Mouse (Mus musculus) thymus, postnatal 14 days (tissue): ENCODE data around the gene Zfp59.
"Not testable (repeated sequence)": the region's sequence is repeated elsewhere in the genome, so short reads cannot be mapped to it uniquely, and the experiment has no call there.

ENCODE experiments used
- DNase-seq: peaks from one replicate; pipeline ENCODE4 v3.0.0; 2021

The Zfp59 gene

DNA sequence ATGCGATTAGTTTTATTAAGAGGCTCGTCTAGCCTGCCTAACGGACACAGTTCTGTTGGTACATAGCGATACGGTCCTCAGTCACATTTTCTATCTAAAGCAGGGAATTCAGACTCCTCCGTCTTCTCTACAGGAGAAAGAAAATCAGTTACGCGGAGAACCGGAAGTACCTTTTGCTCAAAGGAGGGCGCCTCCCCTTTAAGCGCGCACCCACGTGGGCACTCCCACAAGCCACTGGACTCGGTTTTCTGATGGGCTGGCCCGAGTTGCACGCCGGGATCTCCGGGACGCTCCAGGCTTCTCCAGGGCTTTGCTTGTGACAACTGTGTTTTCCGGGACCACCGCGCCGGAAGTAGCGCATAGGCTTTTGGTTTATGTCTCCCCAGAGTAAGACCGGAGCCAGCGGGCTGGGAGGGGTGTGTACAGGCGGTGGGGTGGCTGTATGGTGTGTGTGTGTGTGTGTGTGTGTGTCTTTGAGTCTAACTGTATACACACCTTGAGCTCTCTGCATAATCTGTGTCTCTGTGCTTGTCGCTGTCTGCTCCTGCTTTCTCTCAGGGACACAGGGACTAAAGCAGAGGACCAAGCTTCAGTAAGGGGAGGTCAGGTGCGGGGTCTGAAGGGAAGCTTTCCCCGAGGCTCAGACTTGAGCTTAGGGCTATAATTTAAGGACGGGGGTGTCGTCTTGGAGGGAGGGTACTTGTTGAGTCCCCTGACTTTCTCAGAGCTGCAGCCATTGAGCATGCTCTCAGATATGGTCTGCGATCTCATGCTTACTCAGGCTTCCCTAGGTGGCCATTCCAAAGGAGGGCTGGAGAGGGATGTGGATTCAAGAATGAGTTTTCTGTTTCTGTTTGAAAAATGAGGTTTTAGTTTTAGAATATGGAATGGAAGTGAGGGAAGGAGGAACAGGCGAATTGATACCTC, at the start of gene Zfp59:
Gene Zfp59, plus strand, starts transcription at position 285 of the 927 bp plus-strand sequence.
- peak; percentile 84 for DNase-seq

- DNase-seq = no peak
These were observed 49.1 kb upstream of the Zfp59 start for GRCm38 (mm10) chr7:27789306-27789705.

DNA sequence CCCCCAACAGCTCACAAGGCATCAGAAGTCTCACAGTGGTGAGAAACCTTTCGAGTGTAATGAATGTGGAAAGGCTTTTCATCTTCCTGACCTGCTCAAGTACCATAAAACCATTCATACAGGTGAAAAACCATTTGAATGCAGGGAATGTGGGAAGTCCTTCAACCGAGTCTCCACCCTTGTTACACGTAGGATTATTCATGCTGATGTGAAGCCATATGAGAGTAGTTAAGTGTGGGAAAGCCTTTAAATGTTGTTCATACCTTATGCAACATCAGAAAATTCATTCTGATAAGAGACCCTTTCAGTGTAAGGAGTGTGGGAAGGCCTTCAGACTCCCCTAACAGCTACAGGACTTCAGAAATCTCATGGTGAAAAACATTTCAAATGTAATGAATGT, 44.5 kb upstream of the Zfp59 start:
- not testable (repeated sequence) for DNase-seq

DNA sequence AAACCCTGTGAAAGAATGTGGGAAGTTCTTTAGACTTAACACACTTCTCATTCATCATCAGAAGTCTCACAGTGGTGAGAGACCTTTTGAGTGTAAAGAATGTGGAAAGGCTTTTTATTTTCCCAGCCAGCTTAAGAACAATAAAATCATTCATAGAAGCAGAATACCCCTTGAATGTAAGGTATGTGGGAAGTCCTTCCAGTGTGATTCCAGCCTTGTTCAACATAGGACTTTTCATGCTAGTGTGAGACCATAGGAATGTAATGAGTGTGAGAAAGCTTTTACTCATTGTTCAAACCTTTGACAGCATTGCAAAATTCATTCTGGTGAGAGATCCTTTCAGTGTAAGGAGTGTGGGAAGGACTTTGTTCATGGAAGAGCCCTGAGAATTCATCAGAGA, 43.8 kb upstream of the Zfp59 start:
- DNase-seq = no peak

- DNase-seq = no peak
These were observed 40.2 kb upstream of the Zfp59 start for GRCm38 (mm10) chr7:27797906-27798811.

DNA sequence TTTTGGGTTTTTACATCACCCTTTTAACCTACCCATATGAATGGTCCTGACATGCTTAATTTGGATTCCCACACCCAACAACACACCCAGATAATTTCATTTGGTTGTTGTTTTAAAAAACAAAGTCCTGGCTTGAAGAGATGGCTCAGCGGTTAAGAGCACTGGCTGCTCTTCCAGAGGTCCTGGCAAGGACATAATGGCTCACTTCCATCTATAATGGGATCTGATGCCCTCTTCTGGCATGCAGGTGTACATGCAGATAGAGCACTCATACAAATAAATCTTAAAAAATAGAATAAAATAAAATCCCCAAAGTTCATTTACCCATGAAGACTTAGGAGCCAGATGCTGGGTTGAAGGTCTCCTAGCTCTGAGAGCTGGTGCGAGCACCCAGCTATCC, 37.3 kb upstream of the Zfp59 start:
- DNase-seq = no peak

GRCm38 (mm10) chr7:27802986-27803385, 35.4 kb upstream of the Zfp59 start:
- DNase-seq = no peak

- peak; percentile 80 for DNase-seq
These were observed 33.9 kb upstream of the Zfp59 start for GRCm38 (mm10) chr7:27804297-27805030.

DNA sequence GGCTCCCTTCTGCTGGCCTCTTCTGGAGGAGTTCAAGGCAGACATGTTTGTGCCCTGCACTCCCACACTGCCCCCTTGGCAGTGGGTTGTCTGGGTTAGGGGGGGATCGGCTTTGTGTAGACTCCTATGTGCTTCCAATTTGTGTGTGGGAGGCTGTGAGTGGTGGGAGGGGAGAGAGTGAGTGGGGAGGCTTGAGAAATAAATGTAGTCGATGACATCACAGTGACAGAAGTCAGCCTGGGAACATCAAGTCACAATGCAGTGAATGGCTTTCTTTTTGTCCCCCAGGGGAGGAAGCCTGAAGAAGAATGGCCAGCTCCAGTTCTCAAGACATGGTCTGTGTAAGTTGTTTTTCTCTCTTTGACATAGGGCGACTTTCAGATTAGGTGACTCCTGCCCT, 31.5 kb upstream of the Zfp59 start, which contains the start of gene Zfp626:
Gene Zfp626, plus strand, starts transcription at position 301 of the 400 bp plus-strand sequence.
- DNase-seq = not testable (repeated sequence)

GRCm38 (mm10) chr7:27807305-27807704, 31.1 kb upstream of the Zfp59 start:
- DNase-seq = not testable (repeated sequence)

GRCm38 (mm10) chr7:27818526-27819110, 19.8 kb upstream of the Zfp59 start:
- no peak for DNase-seq

DNA sequence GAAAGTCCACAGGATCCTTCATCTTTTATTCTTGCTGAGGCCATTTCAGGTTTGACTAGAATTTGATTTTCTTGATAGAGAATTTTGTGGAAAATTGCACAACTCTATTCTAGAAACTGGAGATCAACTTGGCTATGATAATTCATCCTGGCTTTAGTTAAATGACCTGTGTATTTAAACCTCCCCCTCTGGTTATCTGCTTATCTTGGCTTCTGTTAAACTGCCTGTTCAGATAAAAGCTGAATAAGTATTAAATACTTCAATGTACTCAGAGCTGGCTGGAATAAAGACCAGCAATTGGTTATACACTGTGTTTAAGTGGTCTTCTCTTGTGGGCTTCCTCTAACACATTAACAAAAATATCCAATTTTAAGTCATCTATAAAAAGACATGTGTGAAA, 15.8 kb upstream of the Zfp59 start:
- no peak for DNase-seq

GRCm38 (mm10) chr7:27834131-27834530, 4.3 kb upstream of the Zfp59 start:
- no peak for DNase-seq

GRCm38 (mm10) chr7:27837896-27838295, 511 bp upstream of the Zfp59 start:
- DNase-seq = no peak

DNA sequence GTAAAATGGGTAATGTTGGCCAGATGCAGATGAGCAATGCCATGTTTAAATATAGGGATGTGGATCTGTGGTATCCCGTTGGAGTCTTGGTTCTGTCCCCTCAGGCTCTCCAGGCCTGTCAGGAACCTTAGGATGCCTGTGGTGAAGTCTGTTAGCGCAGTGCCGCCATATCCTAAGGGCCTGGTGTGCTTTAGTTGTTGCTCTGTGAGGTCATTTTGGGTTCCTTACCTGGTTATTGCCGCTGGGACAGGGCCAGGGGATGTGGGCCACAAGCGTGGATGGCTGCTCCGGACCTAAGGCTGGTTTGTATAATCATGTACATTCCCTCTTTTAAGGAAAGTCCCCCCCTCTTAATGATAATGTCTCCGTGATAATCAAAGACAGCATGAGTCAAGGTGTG, 1.2 kb downstream of the Zfp59 start:
- DNase-seq = no peak

DNA sequence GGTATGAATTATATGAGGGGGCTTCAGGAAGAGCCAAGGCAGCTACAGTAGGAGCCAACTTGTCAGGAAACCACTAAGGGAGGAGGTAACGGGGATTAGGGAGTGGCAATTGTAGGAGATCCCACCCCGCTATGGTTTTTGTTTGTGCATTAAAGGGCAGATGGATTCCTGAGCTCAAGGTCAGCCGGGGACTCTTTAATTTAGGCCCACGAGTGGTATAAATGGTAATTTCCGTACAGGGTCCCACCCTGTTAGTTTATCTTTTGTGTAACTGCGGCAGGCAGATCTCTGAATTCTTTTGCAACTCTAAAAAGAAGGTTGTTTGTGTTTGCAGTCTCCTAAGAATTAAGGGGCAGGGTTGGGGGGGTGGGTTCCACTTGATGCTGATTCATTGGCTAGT, 1.7 kb downstream of the Zfp59 start:
- no peak for DNase-seq

- DNase-seq = no peak
These were observed 18.8 kb downstream of the Zfp59 start, which contains the start of gene Zfp607a for GRCm38 (mm10) chr7:27857227-27857626. TSS of gene Zfp607a (plus strand) at chr7:27857527.

DNA sequence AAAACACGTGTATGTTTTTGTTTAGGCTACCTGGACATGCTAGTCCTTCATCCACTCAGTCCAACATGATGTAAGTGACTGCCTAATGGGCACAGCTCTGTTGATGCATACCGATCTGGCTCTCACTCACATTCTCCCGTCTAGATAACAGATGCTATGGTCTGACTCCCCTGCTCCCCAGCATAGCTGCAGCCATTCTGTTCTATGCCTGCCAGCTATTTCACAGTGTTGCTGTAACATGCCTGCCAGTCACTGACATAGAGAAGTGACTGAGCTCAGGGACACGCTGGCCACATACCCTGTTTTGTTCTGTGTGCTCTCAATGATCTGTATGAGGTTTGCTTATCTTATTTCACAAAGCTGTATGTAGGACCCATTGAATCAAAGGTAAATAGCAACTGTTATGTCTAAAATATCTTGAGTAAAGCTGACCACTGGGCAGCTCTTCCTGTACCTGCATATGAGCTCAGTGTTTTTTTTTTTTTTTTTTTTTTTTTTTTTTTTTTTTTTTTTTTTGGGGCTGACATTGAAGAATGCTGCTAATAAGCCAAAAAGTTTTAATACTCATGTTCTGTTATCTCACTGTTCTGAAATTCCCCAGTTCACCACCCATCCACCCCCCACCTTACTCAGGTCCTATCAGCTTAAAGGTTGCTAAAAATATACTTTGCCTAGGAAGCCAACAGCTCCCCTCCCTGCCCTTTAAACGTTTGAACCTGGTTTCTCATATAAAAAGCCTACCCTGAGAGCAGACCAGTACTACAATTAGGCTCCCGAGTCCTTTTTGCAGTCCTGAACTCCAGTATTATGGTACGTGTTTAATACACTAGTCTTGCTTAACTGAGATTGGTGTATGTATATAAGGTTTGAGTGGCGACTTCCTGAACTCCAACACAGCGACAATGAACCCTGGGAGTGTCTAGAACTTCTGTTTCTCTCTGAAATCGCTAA, 21.2 kb downstream of the Zfp59 start:
- DNase-seq = no peak

DNA sequence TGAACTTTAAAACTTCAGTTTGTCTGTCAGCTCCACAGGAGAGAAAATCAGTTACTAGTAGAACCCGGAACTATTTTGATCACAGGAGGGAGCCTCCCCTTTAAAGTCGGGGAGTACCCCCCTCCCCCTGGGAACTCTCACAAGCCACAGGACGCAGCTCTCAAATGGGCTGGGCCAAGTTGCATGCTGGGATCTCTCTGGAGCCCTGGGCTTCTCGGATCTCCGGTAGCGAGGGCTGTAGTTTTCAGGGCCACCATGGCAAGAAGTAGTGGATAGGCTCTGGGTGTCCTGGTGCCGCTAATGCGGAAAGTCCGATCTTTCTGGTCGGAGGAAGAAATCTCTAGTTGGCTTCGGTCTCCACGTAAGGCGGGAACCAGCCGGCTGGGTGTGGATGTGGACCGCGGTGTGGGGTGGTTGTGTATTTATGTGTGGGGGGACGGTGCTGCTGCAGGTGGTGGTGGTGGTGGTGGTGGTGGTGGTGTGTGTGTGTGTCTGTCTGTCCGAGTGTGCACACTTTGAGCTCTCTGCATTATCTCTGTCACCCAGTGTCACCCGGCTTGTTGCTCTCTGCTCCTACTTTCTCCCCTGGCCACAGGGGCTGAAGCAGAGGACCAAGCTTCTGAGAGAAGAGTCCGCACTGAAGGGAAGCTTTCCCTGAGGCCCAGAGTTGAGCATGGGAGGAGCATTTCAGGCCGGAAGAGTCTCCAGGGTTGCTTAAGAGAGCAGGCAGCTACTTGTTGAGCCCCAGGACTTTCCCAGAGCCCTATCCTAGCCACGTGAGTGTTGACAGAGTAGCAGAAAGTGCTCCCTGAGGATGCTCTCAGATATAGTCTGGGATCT, 22.2 kb downstream of the Zfp59 start:
- peak; percentile 83 for DNase-seq

DNA sequence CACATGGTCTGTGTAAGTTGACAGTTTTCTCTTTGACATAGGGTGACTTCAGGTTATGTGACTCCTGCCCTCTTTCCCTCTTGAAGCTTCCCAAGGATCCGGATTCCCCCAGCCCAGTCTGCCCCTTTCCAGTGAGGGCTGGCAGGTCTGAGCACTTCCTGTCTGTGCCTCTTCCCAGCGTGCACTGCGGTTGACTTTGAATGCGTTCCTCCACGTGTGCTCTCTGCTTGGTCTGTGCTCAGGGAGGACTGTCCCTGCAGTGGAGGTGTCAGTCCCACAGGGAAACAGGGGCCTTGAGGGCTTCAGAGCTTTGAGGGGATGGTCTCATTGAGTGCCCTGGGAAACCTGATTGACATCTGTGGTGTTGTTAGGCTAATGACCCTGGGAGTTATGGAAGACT, 24.2 kb downstream of the Zfp59 start:
- DNase-seq = not testable (repeated sequence)
